Mouse (Mus musculus) embryonic stem cell, embryonic (primary cell): ENCODE results near the gene Arhgap17.

Experiments
- CTCF ChIA-PET, 4 experiments: fragments of 300-600 bp in 2 of 4; fragments of 350-600 bp in 2 of 4; sonication (Branson Sonifier 250); formaldehyde crosslinking; loops; one replicate each; lab custom pipeline; 2022; ENCODE audit warnings: inconsistent platforms in 2 of 4; lab: Charles Lee
- POLR2A ChIA-PET, 4 experiments: fragments of 300-600 bp in 2 of 4; fragments of 350-600 bp in 2 of 4; sonication (Branson Sonifier 250); formaldehyde crosslinking; loops; one replicate each; lab custom pipeline; 2022; ENCODE audit warnings: antibody characterized with exemption in 4 of 4, inconsistent platforms in 1 of 4; lab: Charles Lee

Gene Arhgap17

DNA sequence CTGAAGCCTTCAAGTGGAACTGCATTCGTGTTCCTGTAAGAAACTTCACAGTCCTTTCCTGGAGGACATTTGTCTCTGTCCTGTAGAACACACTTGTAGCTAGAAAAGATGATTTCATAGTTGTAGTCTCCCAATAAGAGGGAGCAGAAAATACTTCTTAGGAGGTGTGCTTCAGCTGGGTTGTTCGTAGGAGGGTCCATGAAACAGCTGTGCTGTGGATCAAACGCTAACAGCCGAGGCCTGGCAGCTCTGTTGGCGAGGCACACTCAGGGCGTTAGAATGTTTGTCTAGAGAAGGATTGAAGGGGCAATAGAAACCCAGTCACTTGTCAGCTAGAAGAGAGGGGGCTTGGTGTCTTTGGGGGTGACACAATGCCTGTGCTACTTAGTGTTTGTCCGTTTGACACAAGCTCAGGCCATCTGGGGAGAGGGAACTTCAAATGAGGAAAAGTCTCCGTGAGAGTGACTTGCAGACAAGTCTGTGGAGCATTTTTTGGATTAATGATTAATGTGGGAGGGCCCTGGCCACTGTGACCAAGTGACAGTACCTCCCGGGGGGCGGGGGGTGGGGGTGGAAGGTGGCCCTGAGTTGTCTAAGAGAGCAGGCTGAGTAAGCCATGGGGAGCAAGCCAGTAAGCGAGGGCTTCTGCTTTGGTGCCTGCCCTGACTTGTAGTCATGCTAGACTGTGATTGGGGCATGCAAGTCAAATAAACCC, 16.1 kb upstream of the Arhgap17 start:
- CTCF ChIA-PET = interaction anchor here in 1 of 4 experiments (0.8 kb wide), 1 partner anchor 161 kb away, joined by 4 read pairs; no protein-coding TSS in a partner anchor
- POLR2A ChIA-PET = interaction anchor here in 3 of 4 experiments (0.7 to 4.5 kb wide), 9 partner anchors 8 to 299 kb away, joined by 3 to 25 read pairs (median 4); partner anchors contain the start of genes Arhgap17 (in 2 of the 3) and Lcmt1 (in 2 of the 3)

DNA sequence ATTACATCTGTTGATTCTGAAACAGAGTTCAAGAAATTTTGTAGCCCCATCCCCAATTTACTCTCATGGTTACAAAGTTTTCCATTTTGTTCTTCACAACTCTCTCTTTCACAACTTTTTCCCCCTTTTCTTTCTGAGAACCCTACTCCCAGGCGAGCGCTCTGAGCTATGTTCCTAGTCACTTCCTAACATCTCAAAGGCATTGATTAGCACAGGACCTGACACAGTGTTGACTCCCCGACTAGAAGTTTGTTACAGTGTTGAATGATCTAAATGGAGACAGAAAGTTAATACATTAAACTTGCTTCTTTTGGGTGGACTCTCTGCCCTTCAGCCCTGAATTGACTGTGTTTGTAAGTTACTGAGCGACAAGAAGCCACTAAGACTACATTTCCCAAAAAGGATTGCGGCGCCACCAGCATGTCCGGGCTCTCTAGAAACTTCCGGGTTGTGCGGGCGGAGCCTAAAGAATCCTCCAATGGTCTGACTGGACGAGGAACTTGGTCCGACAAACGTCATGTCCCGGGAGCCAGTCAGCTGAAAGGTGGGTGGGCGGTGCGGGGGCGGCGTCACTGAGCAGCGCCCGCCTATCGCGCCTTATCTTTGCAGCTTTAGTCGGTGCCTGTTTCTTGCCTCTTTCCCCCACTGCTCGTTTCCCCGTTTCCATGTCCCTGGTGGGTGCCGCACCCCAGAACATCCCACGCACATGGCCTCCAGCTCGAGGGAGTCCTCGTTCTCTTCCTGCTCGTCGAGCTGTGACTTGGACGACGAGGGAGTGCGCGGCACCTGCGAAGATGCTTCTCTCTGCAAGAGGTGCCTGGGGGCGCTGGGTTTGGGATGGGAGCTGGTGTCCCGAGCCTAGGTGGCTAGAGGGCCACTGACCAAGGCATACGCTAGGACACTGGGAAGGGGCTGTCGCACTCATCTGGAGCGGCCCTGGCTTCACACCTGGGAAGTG, 8.0 kb upstream of the Arhgap17 start:
- ChIA-PET POLR2A (interaction anchor here (0.5 to 3.9 kb wide), 60 partner anchors 8 to 609 kb away, joined by 3 to 73 read pairs (median 4); partner anchors contain the start of genes Arhgap17 (in 4 of the 4), Lcmt1 (in 4 of the 4) and Slc5a11 (in 1 of the 4)), CTCF (interaction anchor here in 2 of 4 experiments (0.5 to 1.7 kb wide), 7 partner anchors 8 to 414 kb away, joined by 3 to 9 read pairs (median 3); partner anchors contain the start of genes Arhgap17 (in 1 of the 2) and Lcmt1 (in 1 of the 2))

DNA sequence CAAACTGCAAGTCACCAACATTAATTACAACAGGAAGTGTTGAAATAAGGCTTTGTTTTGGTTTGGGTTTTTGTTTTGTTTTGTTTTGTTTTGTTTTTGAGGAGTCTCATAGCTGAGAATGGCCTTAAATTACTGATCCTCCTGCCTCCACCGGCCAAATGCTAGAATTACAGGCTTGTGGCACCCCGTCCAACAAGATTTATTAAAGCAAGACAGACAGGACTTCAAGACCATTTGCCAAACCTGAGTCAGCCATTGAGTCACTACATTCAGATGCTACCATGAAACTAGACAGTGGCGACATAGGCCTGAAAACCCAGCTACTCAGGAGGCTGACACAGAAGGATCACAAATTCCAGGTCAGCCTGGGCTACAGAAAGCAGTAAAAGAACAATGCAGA, 1.8 kb upstream of the Arhgap17 start:
- ChIA-PET POLR2A (interaction anchor here (0.6 to 12.7 kb wide), 37 partner anchors 7 to 341 kb away, joined by 3 to 252 read pairs (median 6); partner anchors contain the start of genes Slc5a11 (in 1 of the 4) and Zkscan2 (in 1 of the 4)), CTCF (interaction anchor here in 2 of 4 experiments (0.8 to 2.0 kb wide), 6 partner anchors 8 to 76 kb away, joined by 3 to 5 read pairs (median 4); no protein-coding TSS in a partner anchor)

DNA sequence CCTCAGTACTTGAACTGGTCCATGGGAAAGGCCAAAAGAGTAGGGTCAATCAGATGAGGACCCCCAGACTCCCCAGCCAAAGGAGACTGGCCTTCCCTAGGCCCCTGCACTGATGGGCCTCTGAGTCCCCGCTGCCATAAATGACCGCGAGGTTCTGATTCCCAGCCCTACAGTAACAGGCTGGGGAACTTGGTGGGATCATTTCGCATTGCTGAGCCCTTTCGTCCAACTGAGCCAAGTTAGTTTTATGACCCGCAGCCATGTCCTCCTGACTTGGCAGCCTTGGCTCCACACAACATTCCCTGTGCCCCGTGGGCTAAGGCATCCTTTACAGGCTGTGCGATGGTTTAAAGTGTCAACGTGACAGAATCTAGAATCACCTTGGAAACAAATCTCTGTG, 985 bp upstream of the Arhgap17 start:
- POLR2A ChIA-PET = interaction anchor here (0.6 to 12.7 kb wide), 62 partner anchors 8 to 1663 kb away, joined by 3 to 252 read pairs (median 6); partner anchors contain the start of genes Slc5a11 (in 1 of the 4), Usp31 (in 1 of the 4) and Zkscan2 (in 1 of the 4)
- CTCF ChIA-PET = interaction anchor here in 3 of 4 experiments (0.8 to 2.0 kb wide), 8 partner anchors 8 to 75 kb away, joined by 3 to 9 read pairs (median 4); no protein-coding TSS in a partner anchor

DNA sequence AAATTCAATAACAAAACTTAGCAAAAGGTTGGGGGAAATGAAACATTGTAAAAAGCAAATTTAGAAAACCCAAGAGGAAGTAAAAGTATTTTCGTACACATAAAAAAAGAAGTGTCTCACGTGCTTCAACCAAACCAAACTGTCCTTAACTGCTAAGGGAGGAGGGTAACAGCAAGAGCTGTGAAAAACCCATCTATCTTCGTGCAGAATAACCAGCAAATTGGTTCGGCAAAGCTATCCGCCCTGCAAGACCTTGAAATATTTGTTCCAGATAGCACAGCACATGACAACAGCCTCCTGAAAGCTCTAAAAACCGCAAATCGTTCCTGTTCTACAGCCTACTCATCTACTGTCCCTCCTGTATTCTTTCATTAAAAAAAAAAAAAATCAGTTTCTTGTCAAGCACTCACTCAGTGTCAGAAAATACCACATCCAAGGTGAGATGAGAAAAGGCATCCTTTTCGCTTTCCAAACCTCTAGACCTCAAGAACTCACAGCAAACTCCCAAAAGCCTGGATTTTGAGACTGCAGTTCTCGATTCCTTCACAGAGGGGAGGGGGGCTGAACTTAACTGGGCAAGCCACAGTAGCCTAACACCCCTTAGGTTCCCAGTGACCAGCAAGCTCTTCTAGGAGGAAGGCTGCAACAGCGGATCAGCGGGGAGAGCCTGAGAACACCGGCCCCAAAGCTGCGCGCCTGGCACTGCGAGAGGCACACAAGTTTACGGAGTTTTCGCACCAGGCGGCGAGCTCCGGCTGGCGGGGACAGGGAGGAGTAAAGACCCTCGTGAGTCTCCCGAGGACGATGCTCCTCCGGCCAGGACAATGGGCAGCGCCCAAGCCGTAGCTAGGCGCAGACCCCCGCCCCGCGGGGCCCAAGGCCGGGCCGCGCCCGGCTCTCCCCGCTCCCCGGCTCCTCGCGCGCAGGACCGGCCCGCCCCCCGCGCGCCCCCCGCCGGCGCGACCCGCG, 653 bp downstream of the Arhgap17 start:
- POLR2A ChIA-PET = interaction anchor here (0.6 to 12.7 kb wide), 68 partner anchors 9 to 1094 kb away, joined by 3 to 252 read pairs (median 5); partner anchors contain the start of genes Slc5a11 (in 1 of the 4) and Zkscan2 (in 1 of the 4)

DNA sequence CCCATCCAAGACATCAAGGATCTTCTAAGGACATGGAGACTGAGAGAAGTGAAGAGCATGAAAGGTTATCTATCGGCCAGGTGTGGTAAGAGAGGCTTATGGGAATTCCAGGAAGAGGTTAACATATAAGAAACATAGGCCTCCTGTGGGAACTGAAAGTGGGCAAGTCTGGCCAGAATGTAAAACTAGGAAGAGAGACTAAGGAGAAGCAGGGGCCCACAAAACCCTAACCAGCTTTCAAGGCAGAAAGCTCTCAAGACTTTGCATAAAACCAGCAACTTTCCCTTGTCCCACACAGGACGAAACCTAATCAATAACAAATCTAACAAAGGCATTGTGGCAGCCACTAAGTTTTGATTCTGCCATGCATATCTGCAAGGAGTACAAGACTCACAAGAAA, 1.5 kb downstream of the Arhgap17 start:
- ChIA-PET POLR2A (interaction anchor here (0.6 to 12.7 kb wide), 22 partner anchors 9 to 167 kb away, joined by 3 to 252 read pairs (median 24); no protein-coding TSS in a partner anchor), CTCF (interaction anchor here in 1 of 4 experiments (0.7 kb wide), 1 partner anchor 10 kb away, joined by 5 read pairs; no protein-coding TSS in a partner anchor)

More for the DNA sequence above, 653 bp downstream of the Arhgap17 start:
- CTCF ChIA-PET = interaction anchor here in 3 of 4 experiments (0.5 to 1.8 kb wide), 9 partner anchors 8 to 1178 kb away, joined by 3 to 9 read pairs (median 4); no protein-coding TSS in a partner anchor

DNA sequence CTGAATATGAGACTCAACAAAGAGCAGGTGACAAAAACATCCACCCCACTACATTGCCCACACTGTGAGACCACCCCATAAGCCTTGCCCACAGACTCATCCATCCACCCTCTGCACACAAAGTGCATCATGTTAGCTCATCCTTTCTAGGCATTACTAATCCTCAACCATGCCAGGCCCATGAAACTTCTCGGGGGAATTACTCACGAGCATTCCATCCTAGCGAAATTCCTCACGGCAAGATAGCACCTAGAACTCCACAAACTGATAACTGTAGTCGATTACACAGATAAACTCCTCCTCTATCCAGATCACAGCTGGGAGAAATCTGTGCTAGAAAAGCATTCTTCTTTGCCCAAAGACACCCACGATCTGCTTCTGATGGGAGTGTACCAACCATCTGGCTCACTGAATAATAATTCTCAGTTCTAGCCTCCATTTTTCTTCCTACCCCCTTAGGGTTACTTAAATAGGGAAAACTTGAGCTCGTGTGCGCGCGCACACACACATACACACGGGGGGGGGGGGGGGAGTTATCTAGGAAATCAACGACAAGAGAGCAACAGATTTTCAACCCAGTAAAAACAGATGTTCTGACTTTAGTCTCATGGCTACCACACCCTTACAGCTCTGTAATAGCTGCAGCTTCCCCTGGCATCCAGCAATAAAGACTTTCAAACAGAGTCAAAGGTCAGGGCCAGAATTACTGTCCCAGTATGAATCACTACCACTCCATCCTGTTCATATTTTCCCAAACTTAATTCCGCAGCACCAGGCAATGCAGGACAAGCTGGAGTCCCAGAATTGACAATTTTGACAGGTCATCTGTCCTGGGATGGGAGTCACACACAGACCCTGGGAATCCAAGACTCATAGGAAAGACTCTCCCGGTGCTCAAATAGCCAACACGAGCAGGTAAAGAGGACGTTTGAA, 2.2 kb downstream of the Arhgap17 start:
- POLR2A ChIA-PET = interaction anchor here in 3 of 4 experiments (0.6 to 12.7 kb wide), 14 partner anchors 10 to 269 kb away, joined by 3 to 252 read pairs (median 30); no protein-coding TSS in a partner anchor
- CTCF ChIA-PET = interaction anchor here in 2 of 4 experiments (0.6 to 0.7 kb wide), 3 partner anchors 11 to 348 kb away, joined by 3 to 6 read pairs (median 5); no protein-coding TSS in a partner anchor

DNA sequence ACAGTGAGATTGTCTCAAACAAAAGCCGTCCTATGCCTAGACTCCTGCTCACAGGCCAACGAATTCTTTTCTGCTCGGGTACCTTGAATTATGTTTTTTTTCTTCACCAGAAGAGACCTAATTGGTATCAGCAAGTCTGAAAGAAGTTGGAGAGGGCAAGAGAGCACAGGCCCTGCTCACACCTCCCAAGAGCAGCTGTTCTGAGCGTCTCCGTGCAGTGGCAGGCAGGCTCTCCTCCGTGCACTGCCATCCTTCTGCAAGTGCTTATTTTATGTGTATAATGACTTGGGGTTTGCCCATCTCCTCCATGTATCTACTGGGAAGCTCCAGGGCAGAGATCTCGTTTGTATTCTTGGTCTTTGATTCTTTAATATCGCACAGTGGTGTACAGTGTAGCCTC, 2.9 kb downstream of the Arhgap17 start:
- CTCF ChIA-PET = no interaction called here
- POLR2A ChIA-PET = interaction anchor here in 3 of 4 experiments (0.5 to 12.7 kb wide), 12 partner anchors 10 to 70 kb away, joined by 3 to 252 read pairs (median 54); no protein-coding TSS in a partner anchor

DNA sequence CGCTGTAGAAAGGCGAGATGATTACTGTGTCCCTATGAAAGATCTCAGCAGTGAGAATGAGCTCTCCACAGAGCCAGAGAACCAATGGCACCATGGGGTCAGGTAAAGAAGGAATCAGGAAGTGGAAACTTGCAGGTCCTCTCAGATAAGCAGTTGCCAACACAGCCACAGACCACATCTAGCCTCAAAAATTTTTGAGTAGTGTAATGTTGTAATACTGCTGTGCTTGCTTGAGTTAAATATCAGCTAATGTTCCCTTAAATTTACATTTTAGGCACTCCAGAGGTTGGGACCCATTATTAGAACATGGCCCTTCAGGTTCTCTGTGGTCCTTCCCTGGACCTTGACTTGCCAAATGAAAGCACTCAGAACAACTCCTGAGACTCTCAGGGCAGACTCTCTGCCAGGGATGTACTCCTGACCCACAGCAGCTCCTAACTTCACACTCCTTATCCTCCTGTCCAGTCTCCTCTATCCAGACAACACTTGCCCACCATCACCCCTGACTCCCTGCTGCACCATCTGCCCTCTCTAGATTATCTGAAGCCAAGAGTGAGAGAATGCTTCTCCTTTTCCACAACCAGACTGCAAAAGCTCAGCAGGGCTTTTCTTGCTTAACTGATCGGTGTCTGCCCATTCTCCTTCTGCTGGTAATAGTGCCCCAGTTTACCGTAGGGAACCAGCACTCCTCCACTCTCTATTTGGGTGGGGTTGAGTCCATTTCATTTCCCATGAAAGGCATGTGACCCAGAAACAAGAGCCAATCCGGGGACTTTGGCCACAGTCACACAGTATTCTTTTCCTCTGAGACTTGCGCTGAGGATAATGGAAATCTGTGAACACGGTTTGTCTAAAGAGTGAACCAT, 3.6 kb downstream of the Arhgap17 start:
- CTCF ChIA-PET = no interaction called here
- POLR2A ChIA-PET = interaction anchor here in 3 of 4 experiments (0.5 to 12.7 kb wide), 13 partner anchors 10 to 151 kb away, joined by 3 to 252 read pairs (median 35); partner anchors contain the start of gene Slc5a11 (in 1 of the 3)

DNA sequence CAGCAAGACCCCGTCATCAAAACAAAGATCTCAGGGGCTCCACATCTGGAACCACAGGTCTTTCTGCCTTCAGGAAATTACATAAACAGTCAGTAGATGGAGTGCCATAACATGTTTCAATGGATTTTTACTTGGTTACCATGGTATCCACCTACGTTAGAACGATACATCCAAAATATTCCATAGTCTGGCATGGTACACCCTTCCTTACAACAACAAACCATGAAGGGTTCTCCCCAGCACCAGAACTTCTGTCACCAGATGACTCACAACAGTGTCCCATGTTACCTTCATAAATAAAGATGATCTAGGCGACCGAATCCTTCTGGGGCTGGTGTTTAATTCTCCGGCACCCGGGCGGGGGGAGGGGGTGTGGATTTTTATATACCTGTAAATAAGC, 5.7 kb downstream of the Arhgap17 start:
- CTCF ChIA-PET = no interaction called here
- POLR2A ChIA-PET = interaction anchor here in 2 of 4 experiments (0.7 to 12.7 kb wide), 9 partner anchors 14 to 145 kb away, joined by 3 to 252 read pairs (median 4); no protein-coding TSS in a partner anchor

DNA sequence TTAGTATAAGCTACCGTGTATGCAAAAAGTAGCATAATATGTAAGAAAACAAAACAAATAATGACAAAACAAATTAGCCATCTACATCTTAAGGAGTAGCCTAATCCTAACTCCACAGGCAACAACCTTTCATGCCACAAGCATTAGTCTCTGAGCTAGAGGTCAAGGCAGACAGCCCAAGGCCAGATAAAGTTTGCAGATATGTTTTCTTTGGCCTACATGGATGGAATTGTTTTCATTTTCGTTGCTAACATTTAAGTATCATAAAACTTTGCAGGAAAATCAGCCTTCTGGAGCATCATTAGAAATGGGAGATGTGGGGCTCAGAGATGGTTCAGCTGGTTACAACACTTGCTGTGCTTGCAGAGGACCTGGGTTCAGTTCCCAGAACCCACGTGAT, 6.9 kb downstream of the Arhgap17 start:
- ChIA-PET CTCF (no interaction called here), POLR2A (interaction anchor here in 3 of 4 experiments (0.7 to 12.7 kb wide), 8 partner anchors 10 to 219 kb away, joined by 3 to 252 read pairs (median 6); no protein-coding TSS in a partner anchor)

DNA sequence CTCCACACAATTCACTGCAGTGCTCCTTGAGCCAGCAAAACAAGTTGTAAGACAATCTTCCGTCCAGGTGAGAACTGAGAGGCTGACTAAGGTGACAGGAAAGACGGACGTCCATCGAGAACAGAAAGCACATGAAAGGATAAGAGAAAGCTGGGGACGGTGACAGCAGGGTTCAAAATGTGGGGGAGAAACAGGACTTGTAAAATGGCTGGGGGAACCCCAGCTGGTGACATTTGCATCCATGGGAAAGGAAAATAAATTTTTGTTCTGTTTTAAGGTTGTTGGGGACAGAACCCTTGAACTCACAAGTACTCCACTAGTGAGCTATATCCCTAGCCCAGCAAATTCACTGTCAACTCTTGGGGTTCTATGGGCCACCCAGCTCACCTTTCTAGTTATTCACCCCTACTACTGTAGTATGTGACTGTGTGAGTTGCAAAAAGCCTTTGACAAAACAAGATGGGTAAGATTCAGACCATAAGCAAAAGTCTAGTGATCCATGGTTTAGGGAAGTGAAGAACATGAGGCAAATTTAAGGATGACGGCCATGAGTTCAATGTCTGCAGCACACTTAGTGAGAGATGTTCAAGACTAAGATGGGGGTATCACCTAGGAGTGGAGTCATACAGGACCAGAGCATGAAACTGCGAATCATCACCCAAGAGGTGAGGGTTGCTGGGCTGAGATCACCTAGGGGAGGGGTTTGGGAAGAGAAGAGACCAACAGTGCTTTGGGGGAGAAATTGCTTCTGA, 8.3 kb downstream of the Arhgap17 start:
- CTCF ChIA-PET = interaction anchor here in 1 of 4 experiments (1.3 kb wide), 1 partner anchor 9 kb away, joined by 3 read pairs; the partner anchor contains the start of genes Arhgap17 and Lcmt1

DNA sequence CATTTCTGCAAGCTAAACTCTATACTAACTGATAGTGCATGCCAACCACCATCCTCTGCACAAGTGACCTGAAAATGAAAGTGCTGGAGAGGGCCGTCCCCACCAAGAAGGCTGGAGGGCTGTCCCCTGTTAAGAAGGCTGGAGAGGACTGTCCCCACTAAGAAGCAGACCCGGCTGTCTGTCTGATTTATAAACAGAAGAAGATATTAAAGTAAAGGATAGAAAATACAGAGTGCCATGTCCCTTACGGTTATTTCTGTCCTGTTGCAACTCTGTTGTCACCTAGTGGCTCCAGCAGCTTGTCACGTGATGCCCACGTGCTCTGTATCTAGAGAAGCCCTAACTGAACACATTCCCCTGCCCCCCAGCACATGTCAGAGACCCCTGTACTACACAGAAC, 9.5 kb downstream of the Arhgap17 start:
- ChIA-PET CTCF (interaction anchor here in 1 of 4 experiments (1.3 kb wide), 1 partner anchor 10 kb away, joined by 3 read pairs; the partner anchor contains the start of genes Arhgap17 and Lcmt1), POLR2A (interaction anchor here in 3 of 4 experiments (1.2 to 10.3 kb wide), 7 partner anchors 8 to 15 kb away, joined by 3 to 94 read pairs (median 5); partner anchors contain the start of genes Arhgap17 (in 2 of the 3) and Lcmt1 (in 2 of the 3))

More for the DNA sequence above, 8.3 kb downstream of the Arhgap17 start:
- POLR2A ChIA-PET = interaction anchor here in 3 of 4 experiments (0.6 to 10.3 kb wide), 9 partner anchors 7 to 29 kb away, joined by 3 to 94 read pairs (median 4); partner anchors contain the start of genes Arhgap17 (in 2 of the 3) and Lcmt1 (in 2 of the 3)
